Mouse (Mus musculus) heart, adult 9 months (tissue): ENCODE measurements at regions not wholly inside any gene's neighbourhood (a gene's known extent, or its start where the extent isn't known, plus 50 kb on each side); places are given as distances from the start of the nearest gene placed in this dataset.

ENCODE experiments used
- DNase-seq, 2 experiments: peaks; one replicate each; pipeline ENCODE4 v3.0.0; 2022; ENCODE audit warnings: low spot score in 2 of 2

DNA sequence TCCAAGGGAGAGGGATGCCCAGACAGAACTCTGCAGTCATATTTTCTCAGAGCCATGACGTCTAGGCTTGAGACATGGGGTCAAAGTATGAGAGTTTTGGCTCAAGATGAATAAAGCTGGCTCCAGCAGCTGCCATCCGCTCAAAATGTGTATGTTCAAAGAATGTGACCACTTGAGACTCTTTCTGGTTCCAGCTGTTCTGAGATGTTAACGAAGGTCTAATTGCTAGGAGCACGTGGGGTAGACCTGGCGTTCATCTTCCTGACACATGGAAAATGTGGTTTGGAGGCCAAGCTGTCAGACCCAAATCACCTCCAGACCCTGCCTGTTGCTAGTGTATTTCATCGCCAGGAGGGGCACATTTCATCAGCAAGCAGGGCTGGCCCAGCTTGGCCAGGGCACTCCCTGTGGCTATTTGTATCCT, 58.9 kb upstream of the Ankrd1 start:
- DNase-seq = peak in 1 of 2 experiments; percentile 18

DNA sequence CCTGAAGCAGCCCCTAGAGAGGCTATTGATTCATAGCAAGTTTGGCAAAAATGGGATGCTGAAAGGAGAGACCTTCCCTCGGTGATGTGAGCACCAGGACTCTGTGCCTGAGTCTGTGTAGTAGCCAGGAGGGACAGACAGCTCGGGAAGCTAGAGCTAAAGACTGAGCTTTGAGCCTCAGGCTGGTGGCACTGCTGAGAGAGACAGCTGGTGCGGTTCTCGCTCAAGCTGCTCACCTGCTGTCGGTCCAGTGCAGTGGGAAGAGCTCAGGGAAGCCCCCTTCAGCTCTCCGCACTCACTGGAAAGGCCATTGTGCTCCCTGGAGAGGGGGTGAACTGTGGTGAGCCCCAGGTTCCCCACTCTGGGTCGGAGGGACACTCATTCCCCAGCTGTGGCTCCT, 60.4 kb upstream of the Ankrd1 start:
- no peak for DNase-seq

DNA sequence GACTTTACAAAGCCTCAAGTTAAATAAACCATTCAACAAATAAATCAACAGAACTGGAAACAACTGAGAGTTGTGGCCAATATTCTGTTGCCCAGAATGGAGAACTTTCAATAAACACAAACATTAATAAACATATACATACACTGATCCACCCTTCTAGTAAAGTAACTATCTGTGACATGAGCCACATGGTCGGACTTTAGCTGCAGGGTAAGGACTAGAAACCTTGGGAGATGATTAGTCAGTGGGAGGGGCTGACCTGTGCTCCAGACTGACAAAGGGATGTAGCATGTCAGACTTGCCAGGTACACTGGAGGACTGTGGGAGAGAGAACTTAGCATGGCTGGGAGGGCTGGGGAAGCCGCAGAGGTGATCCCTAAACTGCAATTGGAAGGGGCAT, 61.6 kb upstream of the Ankrd1 start:
- DNase-seq = no peak

DNA sequence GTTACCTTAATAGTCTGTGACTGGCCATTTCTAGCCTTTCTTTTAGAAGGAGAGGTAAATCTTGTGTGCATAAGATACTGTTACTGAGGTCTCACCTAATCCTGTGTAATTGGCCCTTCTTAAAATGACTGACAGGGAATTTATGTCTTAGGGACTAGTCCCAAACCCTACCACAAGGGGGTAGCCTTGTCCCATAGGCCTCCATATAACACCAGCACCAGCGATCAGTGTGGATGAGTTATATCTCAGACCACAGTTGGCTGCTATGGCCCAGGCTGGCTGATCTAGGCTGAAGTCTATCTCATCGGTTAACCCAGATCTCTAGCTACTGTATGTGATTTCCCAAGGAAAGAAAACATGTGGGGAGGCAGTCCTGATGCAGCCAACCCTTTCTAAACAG, 63.2 kb upstream of the Ankrd1 start:
- peak; percentile 36 to 69 for DNase-seq

DNA sequence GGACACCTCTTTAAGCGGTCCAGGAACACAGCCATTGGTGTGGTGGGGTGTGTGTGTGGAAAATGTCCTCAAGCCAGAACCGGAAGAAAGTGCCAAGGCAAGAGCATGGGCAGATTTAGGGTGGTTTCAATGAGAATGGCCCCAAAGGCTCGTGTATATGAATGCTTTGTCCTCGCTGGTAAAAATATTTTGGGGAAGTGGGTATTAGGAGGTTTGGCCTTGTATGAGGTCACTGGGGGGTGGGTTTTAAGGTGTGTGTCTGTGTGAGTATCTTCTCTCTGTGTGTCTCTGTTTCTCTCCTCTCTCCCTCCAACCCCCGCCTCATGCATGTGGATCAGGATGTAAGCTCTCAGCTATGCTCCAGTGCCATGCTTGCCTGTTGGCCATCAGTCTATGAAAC, 69.8 kb upstream of the Ankrd1 start:
- no peak for DNase-seq

DNA sequence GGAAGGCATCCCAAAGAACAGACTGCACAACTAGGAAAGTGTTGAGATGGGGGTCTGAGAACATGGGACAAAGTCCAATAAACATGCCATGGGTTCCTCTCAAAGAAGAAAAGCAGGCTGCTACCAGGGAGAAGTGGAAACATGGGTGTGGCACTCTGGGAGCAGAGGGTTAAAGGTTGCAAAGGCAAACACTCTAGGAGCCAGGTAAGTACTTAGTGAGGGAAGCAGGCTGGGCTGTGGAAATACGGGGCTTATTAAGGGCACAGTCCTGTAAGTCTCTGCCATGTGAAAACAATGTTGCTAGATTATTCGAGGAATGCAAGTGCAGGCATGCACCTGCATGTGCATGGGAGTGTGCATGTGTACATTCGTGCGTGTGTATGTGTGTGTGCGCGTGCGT, 71.7 kb upstream of the Ankrd1 start:
- DNase-seq = no peak

DNA sequence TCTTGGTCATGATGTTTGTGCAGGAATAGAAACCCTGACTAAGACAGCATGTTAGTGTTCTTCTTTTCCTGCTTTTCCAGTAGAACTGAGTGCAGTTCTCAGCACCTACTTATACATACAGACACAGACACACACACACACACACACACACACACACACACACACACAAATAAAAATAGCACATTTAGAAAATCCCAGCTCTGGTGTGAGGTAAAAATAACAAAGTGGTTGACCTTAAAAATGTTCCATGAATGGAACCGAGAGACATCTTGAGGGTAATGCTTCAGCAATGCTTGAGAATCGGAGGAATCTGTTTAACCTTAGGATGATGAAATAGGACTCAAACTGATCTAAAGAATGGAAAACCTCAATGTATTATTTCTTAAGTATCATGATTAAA, 84.4 kb upstream of the Ankrd1 start:
- no peak for DNase-seq

DNA sequence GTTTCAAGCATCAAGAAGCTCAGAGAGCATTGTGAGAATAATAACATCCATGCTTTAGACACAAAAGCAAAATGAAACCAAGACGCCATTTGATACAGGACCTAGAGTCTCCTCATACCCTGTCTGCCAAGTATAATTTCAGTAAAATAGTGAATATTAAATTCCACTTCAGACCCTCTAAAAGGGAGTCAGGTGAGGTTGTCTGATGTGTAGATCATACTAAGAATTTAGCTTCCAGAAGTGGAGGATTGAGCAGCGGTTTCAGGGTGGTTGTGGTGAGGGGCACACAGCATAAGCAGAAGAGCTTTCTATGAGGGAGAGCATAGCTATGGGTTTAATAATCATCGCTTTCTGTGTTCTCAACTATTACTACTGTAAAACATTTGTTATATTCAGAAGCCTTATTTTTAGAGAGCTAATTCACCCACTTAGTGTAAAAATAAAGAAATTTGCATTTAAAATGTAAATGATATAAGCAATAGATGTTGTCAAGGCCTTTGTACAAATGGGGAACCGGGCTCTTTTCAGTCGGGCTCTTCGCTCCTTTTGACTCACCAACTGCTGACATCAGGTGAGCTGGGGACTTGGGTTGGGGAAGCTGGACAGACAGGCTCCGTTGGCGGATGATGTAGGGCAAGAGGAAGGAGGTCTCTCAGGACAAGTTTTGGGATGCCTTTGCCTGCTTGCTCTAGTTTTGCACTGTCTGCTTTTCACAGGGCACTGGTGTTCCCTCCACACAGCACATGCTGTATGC, 85.2 kb upstream of the Ankrd1 start:
- no peak for DNase-seq

DNA sequence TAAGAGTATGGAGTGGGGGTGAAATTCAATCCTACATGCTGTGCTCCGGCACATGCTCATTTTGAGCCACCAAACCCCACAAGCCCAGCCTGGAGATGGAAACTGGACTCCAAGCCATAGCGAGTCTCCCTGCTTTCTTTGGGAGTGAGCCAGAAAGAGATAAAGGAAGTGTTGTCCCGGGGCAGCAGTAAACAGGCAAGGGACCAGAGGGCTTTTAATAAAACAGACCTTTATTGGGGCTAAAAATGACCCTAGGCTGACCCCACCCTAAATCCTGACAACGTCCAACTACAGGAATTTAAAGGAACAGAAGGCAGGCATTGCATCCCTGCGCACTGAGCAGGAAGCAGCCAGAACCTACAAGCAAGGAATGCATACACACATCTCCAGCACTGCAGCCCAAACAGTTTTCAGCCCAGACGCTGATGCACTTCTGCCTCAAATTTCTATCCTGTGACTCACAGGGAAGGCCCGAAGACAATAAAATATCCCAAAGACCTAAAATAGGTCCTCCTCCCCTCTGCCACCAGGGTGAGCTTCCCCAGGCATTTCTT, 87.9 kb upstream of the Ankrd1 start:
- DNase-seq = peak; percentile 19 to 28

DNA sequence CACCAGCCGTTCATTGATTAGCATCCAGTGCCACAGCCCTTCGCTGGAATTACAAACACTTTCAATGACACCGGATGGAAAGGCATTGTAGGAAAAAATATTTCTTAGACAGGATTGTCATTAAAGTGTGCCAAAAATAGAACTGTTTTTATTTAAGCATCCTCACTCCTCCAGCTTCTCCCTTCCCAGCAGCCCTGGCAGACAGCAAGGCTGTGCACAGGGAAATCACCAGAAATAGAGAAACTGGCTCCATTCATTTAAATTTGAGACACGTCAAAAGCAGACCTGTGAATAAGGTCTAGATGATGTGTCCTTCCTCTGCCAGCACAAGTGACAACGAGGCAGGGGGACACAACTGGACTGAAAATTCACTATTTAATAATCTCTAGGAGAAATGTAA, 88.5 kb upstream of the Ankrd1 start:
- DNase-seq = no peak

DNA sequence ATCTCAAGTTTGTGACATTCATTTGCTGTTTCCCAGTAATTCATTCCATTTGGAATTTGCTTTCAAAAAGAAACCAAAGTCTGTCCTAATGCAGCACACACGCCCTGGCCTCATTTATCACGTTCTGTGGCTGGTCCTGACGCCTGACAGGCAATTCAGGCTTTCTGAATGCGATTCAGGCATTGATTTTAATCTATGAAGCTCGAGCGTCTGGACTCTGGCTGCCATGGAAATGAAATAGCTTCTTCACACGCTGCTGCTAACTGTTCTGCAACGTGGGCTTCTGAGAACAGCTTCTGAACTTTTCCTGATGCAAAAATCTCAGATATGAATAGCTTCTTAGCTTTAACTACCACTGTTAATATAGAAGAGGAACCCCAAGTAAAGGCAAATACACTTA, 93.6 kb upstream of the Ankrd1 start:
- no peak for DNase-seq

DNA sequence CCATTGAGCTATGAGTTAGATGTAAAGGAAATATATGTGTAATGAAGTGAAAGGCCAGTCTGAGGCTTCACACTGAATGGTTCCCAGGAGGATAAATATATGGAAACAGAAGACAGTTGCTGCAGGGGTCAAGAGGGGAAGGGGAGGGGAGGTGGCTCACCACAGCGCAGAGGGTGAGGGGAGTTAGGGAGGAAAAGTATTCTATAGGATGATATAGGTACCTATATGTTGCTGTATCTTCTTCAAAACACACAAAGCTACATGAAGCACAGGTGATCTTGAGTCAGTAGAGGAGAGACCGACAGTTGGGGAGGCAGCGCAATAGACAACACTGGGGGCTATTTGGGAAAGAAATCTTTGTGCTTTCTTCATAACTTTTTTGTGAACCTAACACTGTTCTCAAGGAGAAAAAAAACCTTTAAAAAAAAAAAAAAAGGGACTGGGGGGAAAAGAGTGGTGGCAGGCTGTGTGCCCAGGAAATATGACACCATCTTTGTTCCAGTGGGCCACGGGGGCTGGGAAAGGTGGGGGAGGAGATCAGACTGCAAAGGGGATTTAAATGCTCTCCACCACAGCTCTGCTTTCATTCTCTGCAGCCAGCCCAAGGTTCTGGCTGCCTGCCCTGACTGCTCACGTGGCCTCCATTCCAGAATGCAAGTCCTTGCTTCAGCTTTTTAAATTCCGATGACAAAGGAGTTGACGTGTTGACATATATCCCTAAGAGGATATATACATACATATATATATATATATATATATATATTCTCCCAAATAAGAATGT, 94.5 kb upstream of the Ankrd1 start:
- peak in 1 of 2 experiments; percentile 37 for DNase-seq

DNA sequence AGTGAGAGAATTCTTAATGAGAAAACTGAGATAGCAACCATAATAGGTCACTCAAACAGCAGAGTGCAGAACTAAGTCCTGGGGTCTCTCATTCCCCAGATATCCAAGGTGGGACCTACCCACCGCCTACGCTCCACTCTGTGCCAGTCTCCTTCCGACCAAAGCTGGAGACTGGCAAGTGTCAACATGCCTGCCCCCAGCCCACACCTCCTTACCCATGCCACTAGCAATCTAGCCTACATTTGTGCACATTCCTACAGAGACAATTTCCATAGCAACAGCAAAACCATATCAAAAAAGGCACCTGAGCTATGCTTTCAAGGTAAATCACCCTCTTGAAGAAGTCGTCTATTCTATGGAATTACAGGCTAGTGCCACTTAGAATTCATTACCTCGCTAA, 97.3 kb upstream of the Ankrd1 start:
- DNase-seq = no peak

DNA sequence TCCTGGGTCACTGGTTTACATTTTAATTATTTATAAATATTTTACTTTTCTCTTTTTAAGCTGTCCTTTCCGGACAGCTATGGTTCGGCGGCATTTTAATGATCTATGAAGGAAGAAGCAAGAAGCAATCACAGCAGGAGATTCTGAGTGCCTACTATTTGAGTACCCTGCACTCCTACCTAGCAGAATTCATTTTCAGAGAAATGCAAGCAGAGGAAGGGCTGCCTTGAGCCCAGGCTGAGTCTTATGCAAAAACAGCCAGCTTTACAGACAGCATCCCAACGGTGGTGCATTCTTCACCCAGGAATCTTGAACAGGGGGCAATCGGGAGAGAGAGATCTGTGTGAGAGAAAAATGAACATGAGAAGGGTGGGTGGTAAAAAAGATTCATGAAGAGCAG, 97.7 kb upstream of the Ankrd1 start:
- DNase-seq = no peak

DNA sequence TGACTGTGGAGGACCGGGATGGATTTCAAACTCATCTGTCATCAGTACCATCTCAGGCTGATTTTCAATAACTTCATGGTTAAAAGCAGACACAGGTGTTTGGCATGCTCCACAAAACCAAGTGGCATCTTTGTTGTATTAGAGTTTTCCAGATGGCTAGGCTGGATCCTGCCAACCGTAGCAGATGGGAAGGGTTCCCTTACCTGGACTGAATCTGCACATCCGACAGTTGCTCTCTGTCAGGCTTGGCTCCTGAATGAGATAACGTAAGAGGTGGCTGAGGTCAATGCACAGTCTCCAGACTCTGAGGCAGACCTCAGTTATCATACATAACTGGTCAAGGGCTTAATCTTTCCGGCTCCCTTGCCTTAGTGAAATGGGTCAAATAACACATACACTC, 99.0 kb upstream of the Ankrd1 start:
- DNase-seq = no peak

DNA sequence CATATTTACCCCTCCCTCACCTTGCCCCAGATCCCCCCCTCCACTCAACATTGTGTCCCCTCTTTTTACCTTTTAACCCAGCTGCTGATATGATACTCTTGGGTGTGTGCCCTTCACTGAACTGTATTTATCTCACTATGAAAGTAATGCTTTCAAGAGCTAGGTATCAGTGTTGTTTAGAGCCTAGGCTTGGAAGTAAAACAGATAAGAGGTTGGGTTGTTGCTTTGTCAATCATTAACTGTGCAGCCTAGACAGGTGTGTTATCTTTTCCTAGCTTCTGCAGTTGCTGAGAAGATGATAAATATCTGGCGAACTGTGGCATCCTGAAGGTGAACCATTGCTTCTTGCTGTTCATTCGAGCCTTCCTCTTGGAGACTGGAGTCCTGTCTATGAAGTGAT, 101.2 kb upstream of the Ankrd1 start:
- DNase-seq = no peak

DNA sequence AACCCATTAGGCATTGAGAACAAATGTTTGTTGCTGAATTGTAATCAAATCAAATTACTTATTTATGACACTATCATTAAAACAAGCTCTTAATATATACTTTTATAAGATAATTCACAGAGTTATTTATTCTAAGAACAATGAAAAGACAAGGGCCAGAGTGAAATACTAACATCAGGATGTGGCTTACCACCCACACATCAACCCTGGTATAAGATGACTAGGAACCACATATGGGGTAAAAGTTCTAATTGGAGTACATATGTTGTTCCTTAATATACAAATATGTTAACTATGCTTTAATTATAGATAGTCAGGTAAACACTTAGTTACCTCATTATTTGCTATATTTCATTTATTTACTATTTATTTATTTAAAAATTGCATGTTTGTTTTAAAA, 101.7 kb upstream of the Ankrd1 start:
- DNase-seq = no peak

DNA sequence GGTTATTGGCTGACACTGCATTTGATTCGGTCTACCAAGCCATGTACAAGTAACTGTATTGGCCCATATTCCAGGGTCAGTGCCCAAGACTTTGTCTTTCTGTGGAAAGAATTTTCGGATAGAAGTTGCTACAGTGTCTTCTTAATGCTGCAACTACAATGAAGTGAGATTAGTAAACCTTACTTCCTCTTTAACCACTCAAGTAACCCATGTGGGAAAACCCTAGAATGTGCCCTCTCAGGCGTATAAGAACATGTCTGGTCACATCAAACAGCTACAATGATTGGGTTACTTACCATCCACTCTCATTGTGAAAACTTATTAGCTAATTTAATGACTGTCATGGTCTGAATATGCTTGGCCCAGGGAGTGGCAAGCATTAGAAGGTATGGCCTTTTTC, 102.3 kb upstream of the Ankrd1 start:
- no peak for DNase-seq

DNA sequence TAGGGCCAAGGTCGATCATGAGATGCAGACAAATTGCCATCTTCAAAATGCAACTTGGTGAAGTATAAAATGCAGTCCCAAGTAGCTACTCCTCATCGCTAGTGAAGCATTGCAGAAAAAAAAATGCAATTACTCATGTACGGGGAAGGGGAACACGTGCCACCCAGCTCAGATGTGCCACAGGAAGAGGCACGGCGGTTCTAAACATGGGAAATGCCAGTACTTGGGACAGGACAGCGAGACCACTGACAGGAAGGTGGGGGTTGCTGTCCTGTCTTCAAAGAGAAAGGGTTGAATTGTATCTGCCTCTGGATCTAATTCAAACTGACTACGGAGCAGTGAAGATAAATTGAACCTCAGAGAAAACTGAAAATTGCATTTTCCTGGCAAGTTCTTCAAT, 104.6 kb upstream of the Ankrd1 start:
- DNase-seq = no peak

DNA sequence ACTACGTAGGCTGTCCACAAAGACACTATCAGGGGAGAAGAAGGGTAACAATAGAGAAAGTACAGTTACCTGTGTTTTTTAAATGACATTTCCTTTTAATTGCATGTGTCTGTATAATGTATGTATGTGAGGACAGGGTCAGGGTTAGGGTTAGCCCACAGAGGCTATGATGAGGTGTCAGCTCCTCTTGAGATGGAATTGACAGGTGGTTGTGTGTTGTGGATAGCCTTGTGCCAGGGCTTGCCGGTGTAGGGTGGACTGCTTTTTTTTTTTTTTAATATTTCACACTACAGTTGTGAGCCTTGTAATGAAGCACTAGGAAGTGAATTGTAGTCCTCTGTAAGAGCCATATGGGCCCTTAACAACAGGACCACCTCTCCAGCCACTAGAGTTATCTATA, 105.7 kb upstream of the Ankrd1 start:
- DNase-seq = no peak

DNA sequence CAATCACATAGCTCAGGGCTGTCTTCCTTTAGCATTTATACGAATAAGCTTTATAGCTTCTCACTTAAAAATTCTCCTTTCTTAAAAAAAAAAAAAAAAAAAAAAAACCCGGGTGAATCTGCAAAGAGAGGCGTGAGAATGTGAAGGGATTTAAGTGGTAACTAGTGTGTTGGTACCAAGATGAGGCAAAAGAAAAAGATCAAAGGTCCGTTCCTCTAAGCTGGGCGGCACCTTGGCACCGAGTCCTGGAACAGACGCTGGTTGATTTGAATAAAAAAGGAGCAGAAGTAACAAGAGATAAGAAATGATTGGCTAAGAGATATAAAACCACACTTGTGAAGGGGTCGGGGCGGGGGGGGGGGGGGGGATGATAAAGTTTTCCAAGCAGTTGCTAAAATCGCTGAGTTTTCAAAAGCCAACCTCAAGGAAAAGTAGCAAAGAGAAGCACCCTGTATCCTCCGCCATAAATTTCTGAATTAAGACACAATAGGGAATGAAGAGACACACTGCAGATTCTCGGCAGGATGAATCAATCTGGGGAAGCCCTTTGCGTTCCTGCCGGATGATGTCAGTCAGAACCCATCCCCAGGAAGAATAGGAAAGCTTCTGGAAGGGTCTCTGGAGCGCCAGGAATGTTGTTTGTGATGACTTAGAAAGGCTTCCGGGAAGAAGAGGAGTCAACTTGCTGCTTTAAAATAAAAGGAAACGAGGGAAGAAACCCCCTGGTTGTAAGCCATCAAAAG, 107.7 kb upstream of the Ankrd1 start:
- DNase-seq = no peak

DNA sequence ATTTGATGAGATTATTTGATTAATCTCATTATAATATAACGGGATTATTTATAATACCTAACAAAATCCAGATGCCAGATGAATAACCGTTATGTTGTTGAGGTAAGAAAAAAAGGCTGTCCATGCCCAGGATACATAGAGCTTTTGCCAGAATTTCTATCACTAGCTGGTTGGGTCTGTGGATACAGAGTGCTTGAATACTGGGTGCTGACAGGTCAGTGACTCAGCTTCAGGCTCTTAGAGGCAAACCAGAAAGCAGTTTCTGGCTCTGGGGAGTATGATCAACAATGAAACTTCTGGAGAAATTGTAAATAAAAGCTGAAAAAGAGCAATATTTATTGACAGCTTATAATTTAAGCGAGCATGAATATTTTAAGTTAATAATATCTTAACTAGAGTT, 109.4 kb upstream of the Ankrd1 start:
- peak; percentile 33 to 43 for DNase-seq
